Mouse (Mus musculus): ENCODE results near the gene Fam122c.

Gene Fam122c

DNA sequence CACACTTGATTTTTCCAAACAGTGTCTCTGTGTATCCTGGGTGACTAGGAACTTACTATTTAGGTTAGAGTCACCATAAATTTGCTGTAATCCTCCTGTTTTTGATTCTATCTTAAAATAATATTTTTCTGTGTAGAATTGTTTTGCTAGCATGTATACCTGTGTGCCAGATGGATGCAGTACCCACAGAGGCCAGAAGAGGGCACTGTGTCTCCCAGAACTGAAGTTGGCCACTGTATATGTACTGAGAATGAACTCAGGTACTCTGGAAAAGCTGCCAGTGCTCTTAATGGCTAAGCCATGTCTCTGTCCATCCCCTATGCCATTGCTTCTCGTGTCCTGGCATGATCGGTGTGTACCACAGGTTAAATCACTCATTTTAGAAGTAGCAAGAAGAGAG lies 68.3 kb downstream of the Fam122c start:
- no peak for TF ChIP-seq GATA4 (IDR thresholded peaks at IDR 0.05; ENCODE audit: insufficient replicate concordance, low read length)

DNA sequence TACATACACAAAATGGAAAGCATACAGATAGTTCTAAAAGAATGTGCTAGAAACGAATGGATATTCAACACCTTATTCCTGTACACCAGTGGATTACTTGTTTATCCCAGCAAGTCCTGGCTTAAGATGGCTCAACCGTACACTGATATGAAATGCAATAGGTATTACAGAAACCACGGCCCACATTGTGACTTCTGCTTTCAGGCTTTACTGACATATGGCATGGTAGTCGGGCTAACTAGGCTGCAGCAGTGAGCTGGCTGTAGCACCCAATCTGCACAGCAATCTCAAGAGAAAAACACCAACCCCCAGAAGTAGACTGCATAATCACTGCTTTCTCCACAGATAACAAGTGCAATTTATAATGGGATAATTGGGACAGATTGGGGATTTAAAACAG lies 75.2 kb downstream of the Fam122c start:
- no peak for TF ChIP-seq GATA4 (IDR thresholded peaks at IDR 0.05; ENCODE audit: insufficient replicate concordance, low read length)

DNA sequence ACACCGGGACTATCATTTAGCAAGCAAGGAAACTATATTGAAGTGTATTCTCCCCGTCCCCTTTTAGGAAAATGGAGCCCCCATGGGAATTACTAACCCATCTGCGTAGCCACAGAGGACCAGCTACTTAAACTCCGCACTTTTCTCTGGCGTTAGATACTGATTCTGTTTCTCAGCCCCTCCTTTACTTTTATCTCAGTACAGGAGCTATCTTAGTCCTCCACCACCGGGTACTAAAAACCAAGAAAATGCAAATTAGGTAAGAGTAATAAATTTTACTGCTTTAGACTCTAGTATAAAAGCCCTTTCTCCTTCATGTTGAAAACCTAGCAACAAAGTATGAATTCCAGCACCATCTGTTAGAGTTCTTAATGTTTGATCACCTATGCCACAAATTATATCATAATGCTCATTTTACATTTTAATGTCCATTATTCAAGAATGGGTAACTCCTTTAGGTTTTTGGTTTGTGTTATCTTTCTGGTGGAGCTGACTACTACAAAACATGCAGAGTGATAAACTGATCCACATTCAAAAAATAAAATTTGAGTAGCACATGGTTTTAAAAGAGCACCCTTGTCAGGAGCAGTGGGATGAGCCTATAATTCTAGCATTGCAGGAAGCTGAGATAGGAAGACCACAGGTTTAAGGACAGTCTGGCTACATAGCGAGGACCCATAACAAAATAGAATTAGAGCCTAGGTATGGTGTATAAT lies 91.6 kb downstream of the Fam122c start:
- TF ChIP-seq GATA4 (IDR thresholded peaks at IDR 0.05; ENCODE audit: insufficient replicate concordance, low read length), result no peak

DNA sequence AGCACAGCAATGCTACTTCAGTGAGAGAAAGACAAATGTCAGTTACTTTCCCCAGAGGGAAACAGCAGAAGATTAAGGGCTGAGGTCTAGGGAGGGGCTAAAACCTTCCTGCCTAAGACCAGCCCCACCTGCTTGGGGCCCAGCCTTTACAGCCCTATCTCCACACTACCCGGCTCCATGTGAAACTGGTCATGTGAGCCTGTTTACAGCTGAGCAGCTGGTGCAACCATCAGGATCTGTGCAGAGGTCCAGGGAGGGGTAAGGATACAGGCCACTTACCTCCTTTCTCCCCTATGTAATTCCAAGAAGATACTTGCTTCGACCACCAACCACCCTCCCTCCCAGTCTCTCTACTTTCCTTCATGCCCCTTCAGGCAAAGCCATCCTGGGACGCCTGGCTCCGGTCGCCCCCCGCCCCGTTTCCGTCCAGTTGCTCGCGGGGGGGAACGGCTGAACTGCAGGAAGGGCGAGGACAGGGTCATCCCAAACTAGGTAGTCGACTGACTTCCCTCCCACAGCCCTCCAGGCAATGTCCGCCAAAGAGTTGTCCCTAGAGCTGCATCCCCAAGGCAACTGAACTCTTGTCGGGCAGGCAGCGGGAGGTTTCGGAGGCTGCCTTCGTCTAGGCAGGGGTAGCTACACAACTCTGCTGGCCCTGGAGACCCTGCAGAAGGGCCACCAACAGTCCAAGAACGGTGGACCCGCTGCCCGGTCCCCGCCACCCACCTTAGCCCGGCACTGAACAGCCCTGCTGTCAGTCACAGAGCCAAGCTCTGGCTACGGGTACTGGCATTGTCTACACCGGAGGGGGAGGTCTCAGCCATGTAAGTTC lies 96.5 kb downstream of the Fam122c start:
- TF ChIP-seq GATA4 (IDR thresholded peaks at IDR 0.05; ENCODE audit: insufficient replicate concordance, low read length), result no peak

DNA sequence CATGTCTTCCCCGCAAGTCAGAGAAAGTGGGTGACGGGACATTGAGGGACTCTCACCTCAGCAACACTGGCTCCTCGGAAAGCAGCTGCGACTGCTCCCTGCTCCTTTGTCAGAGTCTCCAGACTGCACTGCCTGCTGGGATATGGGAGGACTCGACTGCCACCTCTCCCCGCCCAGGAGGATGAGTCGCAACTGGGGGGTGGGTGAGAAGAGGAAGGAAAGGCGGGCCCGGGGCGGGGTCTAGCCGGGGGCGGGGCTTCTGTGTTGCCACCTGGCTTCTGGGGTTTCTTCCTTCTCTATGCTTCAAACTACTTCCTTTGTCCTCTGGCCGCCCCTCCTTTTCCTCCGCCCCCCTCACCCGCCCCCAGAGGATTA lies 97.1 kb downstream of the Fam122c start, which contains the start of gene Mospd1:
Gene Mospd1, minus strand, starts transcription at position 137 of the 375 bp plus-strand sequence.
- TF ChIP-seq GATA4 (IDR thresholded peaks at IDR 0.05; ENCODE audit: insufficient replicate concordance, low read length), result no peak
